Mouse (Mus musculus): ENCODE data around the gene Fbxw28.
"Not testable (repeated sequence)": the region's sequence is repeated elsewhere in the genome, so short reads cannot be mapped to it uniquely, and the experiment has no call there.

Fbxw28 gene

GRCm38 (mm10) chr9:109339559-109339958 is at the start of gene Fbxw28:
TSS of gene Fbxw28 (minus strand) at chr9:109339659.
- not testable (repeated sequence) for DNase-seq (ENCODE audit: low read depth, low spot score)

DNA sequence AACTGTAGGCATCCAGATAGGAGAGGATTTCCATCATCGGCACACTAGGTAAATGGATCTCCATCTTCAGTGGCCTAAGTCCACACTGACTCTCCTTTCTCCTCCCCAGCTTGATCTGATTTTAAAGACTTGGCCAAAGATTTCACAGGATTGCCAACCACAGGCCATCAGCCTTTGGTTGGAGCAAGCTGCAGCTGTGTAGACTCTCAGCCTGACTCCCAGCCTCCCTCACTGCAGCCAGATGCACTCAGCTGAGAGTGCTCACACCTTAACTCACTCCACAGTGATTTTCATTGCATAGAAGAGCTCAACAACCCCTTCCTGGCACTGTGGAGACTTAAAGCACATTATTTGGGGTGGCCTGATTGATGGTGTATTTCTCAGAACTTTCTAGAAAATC is 51.9 kb downstream of the Fbxw28 start, which contains the start of gene Fbxw14:
Gene Fbxw14 (minus strand): TSS at position 101 of the 400 bp plus-strand sequence.
- DNase-seq (ENCODE audit: low read depth, low spot score) = not testable (repeated sequence)

Measured in 3T3-L1 (cell line).